Mouse (Mus musculus): ENCODE measurements at regions not wholly inside any gene's neighbourhood (a gene's known extent, or its start where the extent isn't known, plus 50 kb on each side); places are given as distances from the start of the nearest gene placed in this dataset.

GRCm38 (mm10) chr4:55605541-55605940 is 73.3 kb upstream of the Klf4 start:
- H3K4me1 ChIP-seq (ENCODE audit: control insufficient read depth, insufficient read depth, low read length), result no peaks in the 10 kb centered on the region
- H3K27ac ChIP-seq (ENCODE audit: low read depth, low read length), result no peak overlapping the region
- no peaks in the 10 kb centered on the region for H3K9me3 ChIP-seq (replicated peaks; ENCODE audit: control insufficient read depth, low read length)
- no peak overlapping the region for H3K4me3 ChIP-seq (ENCODE audit: low read depth, low read length)
- DNase-seq (ENCODE audit: low spot score), result no peak
- no peaks in the 10 kb centered on the region for H3K27me3 ChIP-seq (replicated peaks; ENCODE audit: control insufficient read depth, insufficient read depth, low read length)
- WGBS, result 89% methylated on average over 9 of the region's 9 CpGs
- H3K9ac ChIP-seq (ENCODE audit: low read length), result no peak overlapping the region
- H3K4me2 ChIP-seq (ENCODE audit: low read length), result no peak overlapping the region
- no peaks in the 10 kb centered on the region for H3K36me3 ChIP-seq (ENCODE audit: control insufficient read depth, insufficient read depth, low read length)
- no peak for ATAC-seq

- no peak overlapping the region for H3K27ac ChIP-seq (ENCODE audit: low read depth, low read length)
- H3K27me3 ChIP-seq (replicated peaks; ENCODE audit: control insufficient read depth, insufficient read depth, low read length), result no peaks in the 10 kb centered on the region
- DNase-seq (ENCODE audit: low spot score) (no peak), ATAC-seq (no peak)
- no peak overlapping the region for H3K4me3 ChIP-seq (ENCODE audit: low read depth, low read length)
- H3K9me3 ChIP-seq (replicated peaks; ENCODE audit: control insufficient read depth, low read length), result no peaks in the 10 kb centered on the region
- H3K4me1 ChIP-seq (ENCODE audit: control insufficient read depth, insufficient read depth, low read length), result no peaks in the 10 kb centered on the region
- no peak overlapping the region for H3K9ac ChIP-seq (ENCODE audit: low read length)
- H3K4me2 ChIP-seq (ENCODE audit: low read length), result no peak overlapping the region
- WGBS, result 91% methylated on average over 11 of the region's 11 CpGs
- H3K36me3 ChIP-seq (ENCODE audit: control insufficient read depth, insufficient read depth, low read length), result no peaks in the 10 kb centered on the region
Measured at GRCm38 (mm10) chr4:55604915-55605314, 72.6 kb upstream of the Klf4 start.

DNA sequence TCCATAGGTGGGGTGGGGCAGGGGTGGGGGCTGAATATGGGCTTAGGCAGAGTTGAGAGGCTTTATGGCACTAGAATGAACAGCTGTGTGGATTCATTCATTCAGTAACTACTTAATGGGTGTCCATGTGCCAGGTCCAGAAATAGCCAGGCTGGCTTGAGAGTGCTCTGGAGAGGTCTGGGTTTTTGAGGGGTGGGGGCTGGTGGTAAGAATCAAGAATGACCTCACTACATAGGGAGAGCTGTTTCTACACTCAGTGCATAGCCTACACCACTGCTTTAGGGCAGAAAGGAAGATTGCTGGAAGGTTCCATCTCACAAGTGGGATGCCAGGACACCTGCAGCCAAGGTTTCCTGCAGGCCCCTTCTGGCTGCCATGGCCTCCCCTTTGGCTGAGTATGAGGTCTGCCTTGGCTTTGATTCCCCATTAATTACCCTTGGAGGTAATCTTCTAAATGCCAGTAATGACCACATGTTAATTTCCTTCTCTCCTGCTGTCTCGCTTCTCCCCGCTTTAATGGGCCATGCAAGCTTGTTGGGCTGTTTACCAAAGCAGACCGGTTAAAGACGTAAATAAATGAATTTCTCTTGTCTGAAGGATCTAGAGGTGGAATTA is 71.7 kb upstream of the Klf4 start:
- Histone ChIP-seq H3K4me2 (ENCODE audit: low read length) (no peak overlapping the region), H3K9me3 (replicated peaks; ENCODE audit: control insufficient read depth, low read length) (no peaks in the 10 kb centered on the region), H3K36me3 (ENCODE audit: control insufficient read depth, insufficient read depth, low read length) (no peaks in the 10 kb centered on the region), H3K27me3 (replicated peaks; ENCODE audit: control insufficient read depth, insufficient read depth, low read length) (no peaks in the 10 kb centered on the region), H3K27ac (ENCODE audit: low read depth, low read length) (no peak overlapping the region), H3K4me3 (ENCODE audit: low read depth, low read length) (no peak overlapping the region), H3K4me1 (ENCODE audit: control insufficient read depth, insufficient read depth, low read length) (no peaks in the 10 kb centered on the region), H3K9ac (ENCODE audit: low read length) (no peak overlapping the region)
- DNase-seq (ENCODE audit: low spot score), result peak; percentile 37
- 33% methylated on average over 4 of the region's 4 CpGs for WGBS
- ATAC-seq, result no peak

- Histone ChIP-seq H3K27me3 (replicated peaks; ENCODE audit: control insufficient read depth, insufficient read depth, low read length) (no peaks in the 10 kb centered on the region), H3K4me3 (ENCODE audit: low read depth, low read length) (no peak overlapping the region), H3K9ac (ENCODE audit: low read length) (no peak overlapping the region), H3K36me3 (ENCODE audit: control insufficient read depth, insufficient read depth, low read length) (no peaks in the 10 kb centered on the region), H3K9me3 (replicated peaks; ENCODE audit: control insufficient read depth, low read length) (no peaks in the 10 kb centered on the region), H3K4me1 (ENCODE audit: control insufficient read depth, insufficient read depth, low read length) (no peaks in the 10 kb centered on the region), H3K4me2 (ENCODE audit: low read length) (no peak overlapping the region), H3K27ac (ENCODE audit: low read depth, low read length) (no peak overlapping the region)
- ATAC-seq, result no peak
- DNase-seq (ENCODE audit: low spot score), result no peak
- 95% methylated on average over 7 of the region's 7 CpGs for WGBS
Measured at GRCm38 (mm10) chr4:55595203-55595602, 62.9 kb upstream of the Klf4 start.

- no peak for ATAC-seq
- 92% methylated on average over 6 of the region's 6 CpGs for WGBS
- Histone ChIP-seq H3K36me3 (ENCODE audit: control insufficient read depth, insufficient read depth, low read length) (no peaks in the 10 kb centered on the region), H3K9ac (ENCODE audit: low read length) (no peak overlapping the region), H3K27me3 (replicated peaks; ENCODE audit: control insufficient read depth, insufficient read depth, low read length) (no peaks in the 10 kb centered on the region), H3K4me2 (ENCODE audit: low read length) (no peak overlapping the region), H3K9me3 (replicated peaks; ENCODE audit: control insufficient read depth, low read length) (no peaks in the 10 kb centered on the region), H3K4me3 (ENCODE audit: low read depth, low read length) (no peak overlapping the region), H3K4me1 (ENCODE audit: control insufficient read depth, insufficient read depth, low read length) (no peaks in the 10 kb centered on the region), H3K27ac (ENCODE audit: low read depth, low read length) (no peak overlapping the region)
- no peak for DNase-seq (ENCODE audit: low spot score)
Measured at GRCm38 (mm10) chr4:55594699-55595098, 62.4 kb upstream of the Klf4 start.

GRCm38 (mm10) chr4:55593132-55593531 is 60.9 kb upstream of the Klf4 start:
- H3K4me3 ChIP-seq (ENCODE audit: low read depth, low read length), result no peak overlapping the region
- ATAC-seq (no peak), DNase-seq (ENCODE audit: low spot score) (no peak)
- no peaks in the 10 kb centered on the region for H3K36me3 ChIP-seq (ENCODE audit: control insufficient read depth, insufficient read depth, low read length)
- no peak overlapping the region for H3K4me2 ChIP-seq (ENCODE audit: low read length)
- no peaks in the 10 kb centered on the region for H3K27me3 ChIP-seq (replicated peaks; ENCODE audit: control insufficient read depth, insufficient read depth, low read length)
- no peaks in the 10 kb centered on the region for H3K4me1 ChIP-seq (ENCODE audit: control insufficient read depth, insufficient read depth, low read length)
- no peaks in the 10 kb centered on the region for H3K9me3 ChIP-seq (replicated peaks; ENCODE audit: control insufficient read depth, low read length)
- no peak overlapping the region for H3K9ac ChIP-seq (ENCODE audit: low read length)
- no peak overlapping the region for H3K27ac ChIP-seq (ENCODE audit: low read depth, low read length)
- 14% methylated on average over 3 of the region's 3 CpGs for WGBS

- Histone ChIP-seq H3K27ac (ENCODE audit: low read depth, low read length) (no peak overlapping the region), H3K4me1 (ENCODE audit: control insufficient read depth, insufficient read depth, low read length) (no peaks in the 10 kb centered on the region), H3K9ac (ENCODE audit: low read length) (no peak overlapping the region), H3K4me2 (ENCODE audit: low read length) (no peak overlapping the region), H3K27me3 (replicated peaks; ENCODE audit: control insufficient read depth, insufficient read depth, low read length) (no peaks in the 10 kb centered on the region), H3K36me3 (ENCODE audit: control insufficient read depth, insufficient read depth, low read length) (no peaks in the 10 kb centered on the region), H3K9me3 (replicated peaks; ENCODE audit: control insufficient read depth, low read length) (no peaks in the 10 kb centered on the region), H3K4me3 (ENCODE audit: low read depth, low read length) (no peak overlapping the region)
- ATAC-seq, result no peak
- no peak for DNase-seq (ENCODE audit: low spot score)
- 80% methylated on average over 3 of the region's 3 CpGs for WGBS
Measured at GRCm38 (mm10) chr4:55586212-55586611, 53.9 kb upstream of the Klf4 start.

DNA sequence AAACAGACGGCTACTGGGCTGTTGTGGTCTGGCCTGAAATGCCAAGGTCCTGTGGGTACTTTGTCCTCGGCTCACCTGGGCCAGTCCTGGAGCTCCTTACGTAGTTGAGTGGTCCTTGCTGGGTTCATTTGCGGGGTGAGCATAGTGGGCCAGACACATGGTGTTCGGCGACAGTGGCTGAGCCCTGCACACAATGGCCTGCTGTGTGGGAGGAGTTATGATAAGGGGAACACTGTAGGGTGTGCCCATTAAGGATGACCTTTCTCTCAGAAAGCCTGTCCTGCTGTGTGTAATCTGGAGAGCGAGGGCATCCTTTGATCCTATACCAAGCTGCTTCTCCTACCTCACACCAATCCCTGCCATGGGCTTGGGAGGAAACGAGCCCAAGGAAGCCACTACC is 51.3 kb upstream of the Klf4 start:
- no peak overlapping the region for H3K4me3 ChIP-seq (ENCODE audit: low read depth, low read length)
- H3K36me3 ChIP-seq (ENCODE audit: control insufficient read depth, insufficient read depth, low read length), result no peaks in the 10 kb centered on the region
- no peak for DNase-seq (ENCODE audit: low spot score)
- H3K27ac ChIP-seq (ENCODE audit: low read depth, low read length), result no peak overlapping the region
- WGBS, result 64% methylated on average over 8 of the region's 8 CpGs
- H3K27me3 ChIP-seq (replicated peaks; ENCODE audit: control insufficient read depth, insufficient read depth, low read length), result no peaks in the 10 kb centered on the region
- H3K4me1 ChIP-seq (ENCODE audit: control insufficient read depth, insufficient read depth, low read length), result no peaks in the 10 kb centered on the region
- no peak for ATAC-seq
- no peaks in the 10 kb centered on the region for H3K9me3 ChIP-seq (replicated peaks; ENCODE audit: control insufficient read depth, low read length)
- H3K4me2 ChIP-seq (ENCODE audit: low read length), result no peak overlapping the region
- H3K9ac ChIP-seq (ENCODE audit: low read length), result no peak overlapping the region

Measured in forebrain, embryonic 14.5 days (tissue).